Mouse (Mus musculus) cerebellum, adult (tissue): Measurements from ENCODE around the gene Itpkc.
A peak's percentile ranks its signal among the peaks of the same experiment; 100 is the strongest.

Experiments
- ATAC-seq: cut with Nextera tagmentation; 2 replicates; pipeline ENCODE4 v1.9.2; 2017; ENCODE audit warnings: mild to moderate bottlenecking, moderate library complexity, mixed read lengths; ENCODE audit not compliant: insufficient number of reproducible peaks, low FRiP score, low TSS enrichment

Itpkc gene

GRCm38 (mm10) chr7:27166614-27167474 is 61.6 kb downstream of the Itpkc start, which contains the start of gene Egln2:
Egln2 (minus strand) TSS chr7:27166802.
- ATAC-seq: peak; percentile 73; the same call in 1 of the 2 replicates

GRCm38 (mm10) chr7:27166229-27166613 is 62.2 kb downstream of the Itpkc start:
- ATAC-seq: peak; percentile 24; the same call in 1 of the 2 replicates

- ATAC-seq: no peak
These were observed 62.8 kb downstream of the Itpkc start for GRCm38 (mm10) chr7:27165696-27166095.

- ATAC-seq: no peak
These were observed 63.3 kb downstream of the Itpkc start for GRCm38 (mm10) chr7:27165007-27165655.

- no peak for ATAC-seq
These were observed 64.1 kb downstream of the Itpkc start for GRCm38 (mm10) chr7:27164112-27164947.

- ATAC-seq: no peak
These were observed 65.0 kb downstream of the Itpkc start for GRCm38 (mm10) chr7:27163450-27163805.

- no peak for ATAC-seq
These were observed 65.5 kb downstream of the Itpkc start for GRCm38 (mm10) chr7:27162780-27163449.

GRCm38 (mm10) chr7:27161744-27162143 is 66.7 kb downstream of the Itpkc start:
- no peak for ATAC-seq

GRCm38 (mm10) chr7:27160921-27161320 is 67.5 kb downstream of the Itpkc start:
- no peak for ATAC-seq

- ATAC-seq: peak; percentile 67; the same call in 1 of the 2 replicates
These were observed 68.6 kb downstream of the Itpkc start for GRCm38 (mm10) chr7:27159882-27160281.

GRCm38 (mm10) chr7:27159256-27159655 is 69.2 kb downstream of the Itpkc start:
- no peak for ATAC-seq

- ATAC-seq: no peak
These were observed 70.3 kb downstream of the Itpkc start for GRCm38 (mm10) chr7:27158171-27158570.
